Mouse (Mus musculus): ENCODE results near the gene Pum1. TPM values are rescaled to one million over a fixed set of nuclear protein-coding genes. Genes with fewer than 3 reads are reported as not detected.

Pum1 gene
- polyA plus RNA-seq, 2 experiments = 69.5 to 83.8 TPM

DNA sequence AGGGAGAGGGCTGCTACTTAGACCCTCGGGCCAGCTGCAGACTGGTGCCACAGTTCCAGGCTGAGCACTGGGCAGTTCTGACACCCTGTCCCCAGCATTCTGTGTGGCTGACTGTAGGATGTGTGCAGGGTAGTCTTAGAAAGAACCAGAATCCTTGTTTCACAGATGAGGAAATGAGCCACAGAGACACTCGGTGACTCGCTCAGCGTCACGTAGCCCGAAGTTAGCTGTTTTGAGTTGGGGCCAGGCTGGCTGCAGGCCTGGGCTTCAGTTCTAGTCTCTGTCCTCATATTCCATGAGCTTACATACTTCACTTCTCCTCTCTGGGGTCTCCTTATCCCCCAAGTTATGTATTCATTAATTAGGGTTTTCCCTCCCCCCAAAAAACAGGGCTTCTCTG is 132.8 kb downstream of the Pum1 start:
- 82% methylated on average over 6 of the region's 6 CpGs for WGBS
- ATAC-seq (ENCODE audit: low FRiP score, low read depth) = no peak
- no peaks in the 10 kb centered on the region for H3K36me3 ChIP-seq (ENCODE audit: control insufficient read depth, insufficient read depth, low read length)
- no peaks in the 10 kb centered on the region for H3K27me3 ChIP-seq (ENCODE audit: control insufficient read depth, insufficient read depth, low read length)
- TF ChIP-seq POLR2A (IDR thresholded peaks at IDR 0.05; ENCODE audit: borderline replicate concordance, extremely low read depth, insufficient read depth, insufficient read length) = no peak
- no peak overlapping the region for H3K4me3 ChIP-seq (replicated peaks; ENCODE audit: low read length)
- no peak for DNase-seq (ENCODE audit: low spot score)
- no peak overlapping the region for H3K4me2 ChIP-seq (replicated peaks; ENCODE audit: low read depth, low read length, severe bottlenecking)
- H3K4me1 ChIP-seq (ENCODE audit: control insufficient read depth, insufficient read depth, low read length) = peaks cover 36% of the 10 kb centered on the region
- no peaks in the 10 kb centered on the region for H3K9me3 ChIP-seq (ENCODE audit: control insufficient read depth, low read length)
- 0 out of 2 replicates have a peak overlapping the region, but pooled peaks have one; percentile 1 for H3K27ac ChIP-seq (replicated peaks; ENCODE audit: low read depth, low read length)
- H3K9ac ChIP-seq (ENCODE audit: low read depth, low read length, severe bottlenecking) = no peak overlapping the region

DNA sequence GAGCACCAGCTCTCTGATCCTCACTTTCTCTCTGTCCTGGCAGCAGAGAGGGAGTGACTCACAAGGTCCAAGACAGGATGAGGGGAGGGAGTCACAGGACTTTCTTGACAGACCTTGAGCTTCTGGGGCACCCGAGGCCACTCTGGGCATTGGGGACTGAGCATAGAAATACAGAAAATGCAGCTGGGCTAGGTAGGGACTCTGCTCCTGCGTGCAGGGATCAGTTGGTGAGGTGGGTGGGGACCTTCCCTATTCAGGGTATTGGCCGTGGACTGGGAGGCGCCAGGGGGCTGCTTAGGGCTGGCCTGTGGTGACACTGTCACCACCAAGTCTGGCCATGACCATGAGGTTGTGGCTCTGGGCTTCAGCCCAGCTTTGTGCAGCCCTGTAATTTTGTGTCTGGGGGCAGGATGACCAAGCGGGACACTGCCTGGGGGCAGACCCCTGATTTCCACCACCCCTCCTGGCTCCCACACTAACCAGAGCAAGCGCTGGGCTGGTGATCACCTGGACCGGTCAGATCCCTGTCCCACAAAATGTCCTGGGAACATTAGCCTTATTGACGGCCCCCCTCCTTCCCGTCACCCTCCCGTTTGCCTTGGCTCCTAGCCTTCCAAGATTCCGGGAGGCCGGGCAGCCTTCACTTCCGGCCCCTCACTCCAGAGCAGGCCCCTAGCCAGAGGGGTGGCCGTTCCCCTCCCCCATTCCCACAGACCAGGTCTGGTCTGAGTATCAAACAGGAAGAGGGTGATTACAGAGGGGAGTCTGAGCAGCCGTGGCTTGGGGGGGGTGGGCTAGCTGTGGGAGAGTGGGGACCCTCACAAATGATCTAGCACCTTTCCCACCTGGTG is 134.3 kb downstream of the Pum1 start:
- no peaks in the 10 kb centered on the region for H3K9me3 ChIP-seq (ENCODE audit: control insufficient read depth, low read length)
- DNase-seq (ENCODE audit: low spot score) (peak; percentile 27), ATAC-seq (ENCODE audit: low FRiP score, low read depth) (peak; percentile 14; the same call in 1 of the 2 replicates)
- H3K4me3 ChIP-seq (replicated peaks; ENCODE audit: low read length) = no peak overlapping the region; the same call in 1 of the 2 replicates
- peak overlapping the region; percentile 31; the same call in 1 of the 2 replicates for H3K4me2 ChIP-seq (replicated peaks; ENCODE audit: low read depth, low read length, severe bottlenecking)
- no peaks in the 10 kb centered on the region for H3K27me3 ChIP-seq (ENCODE audit: control insufficient read depth, insufficient read depth, low read length)
- WGBS = 9% methylated on average over 13 of the region's 15 CpGs
- peak overlapping the region; percentile 29; the same call in 1 of the 2 replicates for H3K9ac ChIP-seq (ENCODE audit: low read depth, low read length, severe bottlenecking)
- peak overlapping the region; percentile 69 for H3K27ac ChIP-seq (replicated peaks; ENCODE audit: low read depth, low read length)
- H3K36me3 ChIP-seq (ENCODE audit: control insufficient read depth, insufficient read depth, low read length) = no peaks in the 10 kb centered on the region
- TF ChIP-seq POLR2A (IDR thresholded peaks at IDR 0.05; ENCODE audit: borderline replicate concordance, extremely low read depth, insufficient read depth, insufficient read length) = no peak
- peaks cover 42% of the 10 kb centered on the region for H3K4me1 ChIP-seq (ENCODE audit: control insufficient read depth, insufficient read depth, low read length)

DNA sequence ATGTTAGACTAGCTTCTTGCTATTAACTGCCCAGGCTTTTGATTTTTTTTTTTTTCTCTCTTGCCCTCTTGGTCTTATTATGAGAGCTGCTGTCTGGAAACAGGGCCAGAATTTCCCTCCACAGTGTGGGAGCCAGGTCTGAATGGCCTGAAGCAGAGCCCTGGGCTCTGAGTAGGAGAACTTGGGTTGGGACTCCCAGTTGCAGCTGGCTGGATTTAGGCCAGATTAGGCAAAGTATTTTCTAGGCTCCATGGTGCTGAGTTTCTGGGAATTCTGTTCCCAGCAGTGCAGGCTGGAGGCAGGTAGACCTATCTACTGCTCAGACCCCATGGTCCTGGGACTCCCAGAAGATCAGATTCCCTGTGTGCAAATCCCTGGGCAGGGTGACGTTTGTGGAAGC is 135.3 kb downstream of the Pum1 start:
- Histone ChIP-seq H3K9me3 (ENCODE audit: control insufficient read depth, low read length) (no peaks in the 10 kb centered on the region), H3K4me3 (replicated peaks; ENCODE audit: low read length) (no peak overlapping the region), H3K27ac (replicated peaks; ENCODE audit: low read depth, low read length) (peak overlapping the region; percentile 69), H3K4me1 (ENCODE audit: control insufficient read depth, insufficient read depth, low read length) (peaks cover 38% of the 10 kb centered on the region), H3K36me3 (ENCODE audit: control insufficient read depth, insufficient read depth, low read length) (peaks cover 5% of the 10 kb centered on the region; the same call in 1 of the 2 replicates), H3K9ac (ENCODE audit: low read depth, low read length, severe bottlenecking) (0 out of 2 replicates have a peak overlapping the region, but pooled peaks have one; percentile 16), H3K4me2 (replicated peaks; ENCODE audit: low read depth, low read length, severe bottlenecking) (peak overlapping the region; percentile 31; the same call in 1 of the 2 replicates), H3K27me3 (ENCODE audit: control insufficient read depth, insufficient read depth, low read length) (no peaks in the 10 kb centered on the region)
- no peak for TF ChIP-seq POLR2A (IDR thresholded peaks at IDR 0.05; ENCODE audit: borderline replicate concordance, extremely low read depth, insufficient read depth, insufficient read length)
- WGBS = 20% methylated on average over 1 of the region's 1 CpGs
- DNase-seq (ENCODE audit: low spot score) (peak; percentile 42), ATAC-seq (ENCODE audit: low FRiP score, low read depth) (0 out of 2 replicates have a peak, but pooled peaks have one; percentile 16)

DNA sequence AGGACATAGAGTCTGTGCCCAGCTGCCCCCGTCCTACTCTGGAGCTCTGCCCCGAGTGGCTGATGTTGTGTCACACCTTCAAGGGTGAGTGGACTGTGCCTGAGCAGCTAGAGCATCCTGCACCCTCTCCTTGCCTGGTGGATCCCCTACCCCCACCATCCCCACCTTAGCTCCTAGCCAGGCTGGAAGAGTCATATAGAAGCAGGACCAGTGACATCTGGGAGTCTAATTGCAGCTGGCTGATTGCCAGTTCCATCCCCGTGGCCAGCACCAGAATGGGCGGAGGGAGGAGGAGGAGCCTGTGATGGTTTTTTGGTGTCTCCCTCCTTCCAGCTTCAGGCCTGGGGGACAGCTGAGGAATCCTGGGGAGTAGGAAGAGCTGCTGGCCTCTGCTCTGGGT is 136.0 kb downstream of the Pum1 start:
- no peaks in the 10 kb centered on the region for H3K27me3 ChIP-seq (ENCODE audit: control insufficient read depth, insufficient read depth, low read length)
- no peak overlapping the region for H3K4me2 ChIP-seq (replicated peaks; ENCODE audit: low read depth, low read length, severe bottlenecking)
- no peak overlapping the region for H3K4me3 ChIP-seq (replicated peaks; ENCODE audit: low read length)
- no peak overlapping the region for H3K27ac ChIP-seq (replicated peaks; ENCODE audit: low read depth, low read length)
- peaks cover 7% of the 10 kb centered on the region; the same call in 1 of the 2 replicates for H3K36me3 ChIP-seq (ENCODE audit: control insufficient read depth, insufficient read depth, low read length)
- TF ChIP-seq POLR2A (IDR thresholded peaks at IDR 0.05; ENCODE audit: borderline replicate concordance, extremely low read depth, insufficient read depth, insufficient read length) = no peak
- 28% methylated on average over 4 of the region's 4 CpGs for WGBS
- no peak overlapping the region for H3K9ac ChIP-seq (ENCODE audit: low read depth, low read length, severe bottlenecking)
- peak; percentile 46 for DNase-seq (ENCODE audit: low spot score)
- ATAC-seq (ENCODE audit: low FRiP score, low read depth) = no peak
- peaks cover 37% of the 10 kb centered on the region for H3K4me1 ChIP-seq (ENCODE audit: control insufficient read depth, insufficient read depth, low read length)
- no peaks in the 10 kb centered on the region for H3K9me3 ChIP-seq (ENCODE audit: control insufficient read depth, low read length)

DNA sequence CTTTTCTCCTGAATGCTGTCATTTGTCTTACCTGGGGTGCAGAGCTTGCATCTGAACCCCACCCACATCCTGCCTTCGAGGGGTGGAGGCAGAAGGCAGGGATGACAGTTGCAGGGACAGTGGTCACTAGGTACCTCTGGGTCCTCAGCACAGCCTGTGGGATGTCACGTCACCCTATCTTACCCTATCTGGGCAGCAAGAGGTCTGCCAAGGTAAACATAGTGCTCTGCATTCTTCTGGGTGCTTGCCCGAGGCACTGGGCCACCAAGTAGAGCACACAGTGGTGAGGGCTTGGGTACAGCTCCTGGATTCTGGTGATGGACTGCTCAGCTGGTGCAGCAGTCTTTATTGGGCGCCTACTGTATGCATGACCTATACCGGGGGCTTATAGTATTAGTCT is 136.5 kb downstream of the Pum1 start:
- peaks cover 37% of the 10 kb centered on the region for H3K4me1 ChIP-seq (ENCODE audit: control insufficient read depth, insufficient read depth, low read length)
- H3K4me3 ChIP-seq (replicated peaks; ENCODE audit: low read length) = no peak overlapping the region
- H3K27ac ChIP-seq (replicated peaks; ENCODE audit: low read depth, low read length) = no peak overlapping the region
- no peak for TF ChIP-seq POLR2A (IDR thresholded peaks at IDR 0.05; ENCODE audit: borderline replicate concordance, extremely low read depth, insufficient read depth, insufficient read length)
- ATAC-seq (ENCODE audit: low FRiP score, low read depth) = no peak
- H3K9me3 ChIP-seq (ENCODE audit: control insufficient read depth, low read length) = no peaks in the 10 kb centered on the region
- no peak for DNase-seq (ENCODE audit: low spot score)
- H3K27me3 ChIP-seq (ENCODE audit: control insufficient read depth, insufficient read depth, low read length) = no peaks in the 10 kb centered on the region
- H3K36me3 ChIP-seq (ENCODE audit: control insufficient read depth, insufficient read depth, low read length) = peaks cover 7% of the 10 kb centered on the region; the same call in 1 of the 2 replicates
- no peak overlapping the region for H3K9ac ChIP-seq (ENCODE audit: low read depth, low read length, severe bottlenecking)
- H3K4me2 ChIP-seq (replicated peaks; ENCODE audit: low read depth, low read length, severe bottlenecking) = no peak overlapping the region
- WGBS = 72% methylated on average over 5 of the region's 5 CpGs
